In genomic region chr11:112872677-112873367, GRCm38 (mm10) we compare ENCODE assay signal across 11 mouse cellular contexts.
DNase-seq lines count a peak whose midpoint lies in the region; ATAC-seq and TF ChIP-seq lines count a peak whose summit lies in the region.
"Had no signal": no experiment of that assay in that cellular context is flagged by ENCODE, and none has a peak within 500 bp of the region (broad histone marks: within the 10 kb centered on the region; RNA-seq: fewer than 3 reads in every experiment).

No protein-coding gene starts in this region.

- no peak overlapping the region for H3K4me2 ChIP-seq in forebrain, embryonic 11.5 days (ENCODE audit: low read depth, low read length, severe bottlenecking)
- no peak overlapping the region for H3K4me2 ChIP-seq in hindbrain, embryonic 12.5 days (replicated peaks)
- H3K4me2 ChIP-seq in kidney, postnatal 0 days (ENCODE audit: low read length) = no peak overlapping the region
- H3K4me2 ChIP-seq in midbrain, postnatal 0 days (ENCODE audit: low read depth, low read length, poor library complexity, severe bottlenecking) = no peak overlapping the region
- H3K4me2 ChIP-seq: heart, embryonic 15.5 days had no signal

- H3K9me3 ChIP-seq in forebrain, embryonic 11.5 days (ENCODE audit: control insufficient read depth, low read length) = no peaks in the 10 kb centered on the region
- H3K9me3 ChIP-seq in hindbrain, embryonic 12.5 days (replicated peaks) = no peaks in the 10 kb centered on the region
- no peaks in the 10 kb centered on the region for H3K9me3 ChIP-seq in kidney, postnatal 0 days (replicated peaks; ENCODE audit: low read length)
- no peaks in the 10 kb centered on the region for H3K9me3 ChIP-seq in midbrain, postnatal 0 days (ENCODE audit: low read length)
- H3K9me3 ChIP-seq: heart, embryonic 15.5 days had no signal

- peaks cover 26% of the 10 kb centered on the region for H3K4me1 ChIP-seq in forebrain, embryonic 11.5 days (replicated peaks; ENCODE audit: control insufficient read depth, insufficient read depth, low read length)
- H3K4me1 ChIP-seq in hindbrain, embryonic 12.5 days = peaks cover 48% of the 10 kb centered on the region
- H3K4me1 ChIP-seq in kidney, postnatal 0 days (replicated peaks; ENCODE audit: insufficient read depth, low read length) = peaks cover 4% of the 10 kb centered on the region; the same call in 1 of the 2 replicates
- H3K4me1 ChIP-seq in midbrain, postnatal 0 days (ENCODE audit: insufficient read depth, low read length) = peaks cover 10% of the 10 kb centered on the region

- DNase-seq in forebrain, embryonic 11.5 days (ENCODE audit: low spot score) = peak; percentile 45
- peak; percentile 47 for DNase-seq in kidney, postnatal 0 days (ENCODE audit: low spot score)
- DNase-seq in midbrain, postnatal 0 days (ENCODE audit: low spot score) = peak; percentile 51
- no peak for DNase-seq in Muller cell, postnatal 12 days (ENCODE audit: inconsistent ontology term)
- no peak for DNase-seq in spleen, postnatal 10 days (ENCODE audit: low spot score in 2 of 2)
- no peak for DNase-seq in layer of hippocampus, postnatal 36 days
- DNase-seq: cerebellum, adult 11 months; liver; lung, postnatal 14 days had no signal

- 40% methylated on average over 11 of the region's 11 CpGs for WGBS in forebrain, embryonic 11.5 days
- WGBS in hindbrain, embryonic 12.5 days = 34% methylated on average over 11 of the region's 11 CpGs
- WGBS in kidney, postnatal 0 days = 48% methylated on average over 11 of the region's 11 CpGs
- WGBS in midbrain, postnatal 0 days = 37% methylated on average over 11 of the region's 11 CpGs

- H3K27ac ChIP-seq in forebrain, embryonic 11.5 days (ENCODE audit: low read depth, low read length) = peak overlapping the region; percentile 55
- H3K27ac ChIP-seq in hindbrain, embryonic 12.5 days = peak overlapping the region; percentile 69
- H3K27ac ChIP-seq in kidney, postnatal 0 days = no peak overlapping the region
- H3K27ac ChIP-seq in midbrain, postnatal 0 days (ENCODE audit: low read depth, low read length) = peak overlapping the region; percentile 47; the same call in 1 of the 2 replicates
- H3K27ac ChIP-seq: heart, embryonic 15.5 days had no signal

- no peak for TF ChIP-seq CTCF in kidney, postnatal 0 days (IDR thresholded peaks at IDR 0.05; ENCODE audit: low read depth)
- TF ChIP-seq CTCF in midbrain, postnatal 0 days (IDR thresholded peaks at IDR 0.05) = no peak

- H3K4me3 ChIP-seq in forebrain, embryonic 11.5 days (ENCODE audit: low read depth, low read length) = no peak overlapping the region
- no peak overlapping the region for H3K4me3 ChIP-seq in hindbrain, embryonic 12.5 days
- H3K4me3 ChIP-seq in kidney, postnatal 0 days (replicated peaks; ENCODE audit: low read depth, low read length) = no peak overlapping the region
- no peak overlapping the region for H3K4me3 ChIP-seq in midbrain, postnatal 0 days (ENCODE audit: low read depth, low read length)
- H3K4me3 ChIP-seq: heart, embryonic 15.5 days had no signal

- no peaks in the 10 kb centered on the region for H3K27me3 ChIP-seq in forebrain, embryonic 11.5 days (ENCODE audit: control insufficient read depth, insufficient read depth, low read length)
- no peaks in the 10 kb centered on the region for H3K27me3 ChIP-seq in hindbrain, embryonic 12.5 days
- no peaks in the 10 kb centered on the region for H3K27me3 ChIP-seq in kidney, postnatal 0 days (ENCODE audit: insufficient read depth, low read length)
- no peaks in the 10 kb centered on the region for H3K27me3 ChIP-seq in midbrain, postnatal 0 days (ENCODE audit: insufficient read depth, low read length)

- H3K9ac ChIP-seq in forebrain, embryonic 11.5 days (ENCODE audit: low read length) = peak overlapping the region; percentile 23; the same call in 1 of the 2 replicates
- no peak overlapping the region for H3K9ac ChIP-seq in hindbrain, embryonic 12.5 days
- no peak overlapping the region for H3K9ac ChIP-seq in kidney, postnatal 0 days (ENCODE audit: low read depth, low read length)
- H3K9ac ChIP-seq in midbrain, postnatal 0 days (replicated peaks; ENCODE audit: low read length, poor library complexity, severe bottlenecking) = no peak overlapping the region
- H3K9ac ChIP-seq: heart, embryonic 15.5 days had no signal

- H3K36me3 ChIP-seq in forebrain, embryonic 11.5 days (ENCODE audit: control insufficient read depth, insufficient read depth, low read length) = no peaks in the 10 kb centered on the region
- H3K36me3 ChIP-seq in hindbrain, embryonic 12.5 days = no peaks in the 10 kb centered on the region
- no peaks in the 10 kb centered on the region for H3K36me3 ChIP-seq in kidney, postnatal 0 days (ENCODE audit: insufficient read depth, low read length)
- no peaks in the 10 kb centered on the region for H3K36me3 ChIP-seq in midbrain, postnatal 0 days (ENCODE audit: insufficient read depth, low read length)
- H3K36me3 ChIP-seq: heart, embryonic 15.5 days had no signal

- ATAC-seq in forebrain, embryonic 11.5 days (replicated peaks; ENCODE audit: low FRiP score) = no peak
- no peak for ATAC-seq in hindbrain, embryonic 12.5 days (ENCODE audit: low FRiP score)
- ATAC-seq in kidney, postnatal 0 days (replicated peaks; ENCODE audit: low FRiP score, low read depth) = no peak
- ATAC-seq in midbrain, postnatal 0 days (ENCODE audit: low FRiP score) = no peak

Comparison
In these comparisons a context has a peak if more than half of its experiments do, and no peak if none do; other contexts are left out.
1. DNase-seq: peak in forebrain, embryonic 11.5 days (single experiment), kidney, postnatal 0 days (single experiment) and midbrain, postnatal 0 days (single experiment); none in Muller cell, postnatal 12 days (single experiment), spleen, postnatal 10 days (0 of 2) and layer of hippocampus, postnatal 36 days (0 of 2).